Mouse (Mus musculus) heart, adult 2 months (tissue): ENCODE measurements around the gene Cntnap5b. TPM values are rescaled to one million over a fixed set of nuclear protein-coding genes. Genes with fewer than 3 reads are reported as not detected.

ENCODE experiments used
- DNase-seq, 2 experiments: peaks; one replicate each; pipeline ENCODE4 v3.0.0; 2021
- H3K27ac ChIP-seq: fragments of 200-600 bp; 2 replicates; pipeline ENCODE4 v1.8.1; 2022
- H3K27me3 ChIP-seq: fragments of 200-500 bp; 2 replicates; pipeline ENCODE4 v1.6.1; 2012; ENCODE audit warnings: mild to moderate bottlenecking, low read length, inconsistent platforms, mixed read lengths; ENCODE audit not compliant: control insufficient read depth, insufficient read depth
- H3K36me3 ChIP-seq: fragments of 200-500 bp; 2 replicates; pipeline ENCODE4 v1.6.1; 2012; ENCODE audit warnings: low read length, inconsistent platforms; ENCODE audit not compliant: control insufficient read depth, insufficient read depth
- H3K4me1 ChIP-seq: fragments of 200-500 bp; 2 replicates; pipeline ENCODE4 v1.6.1; 2011; ENCODE audit warnings: low read length; ENCODE audit not compliant: control insufficient read depth, insufficient read depth
- H3K4me3 ChIP-seq: fragments of 200-600 bp; 2 replicates; pipeline ENCODE4 v1.8.1; 2022
- H3K79me2 ChIP-seq: fragments of 200-500 bp; replicated peaks from 2 replicates; pipeline ENCODE4 v1.6.1; 2012; ENCODE audit warnings: mild to moderate bottlenecking, inconsistent platforms, low read length, moderate library complexity, mixed read lengths; ENCODE audit not compliant: control insufficient read depth, insufficient read depth
- H3K9ac ChIP-seq: fragments of 200-500 bp; 2 replicates; pipeline ENCODE4 v1.6.1; 2012; ENCODE audit warnings: low read depth, mild to moderate bottlenecking, control low read depth, inconsistent platforms, low read length, mixed read lengths
- CTCF ChIP-seq: fragments of 200-600 bp; IDR thresholded peaks from 2 replicates; pipeline ENCODE4 v1.8.1; 2022; ENCODE audit warnings: antibody characterized with exemption, mild to moderate bottlenecking, moderate library complexity
- EP300 ChIP-seq: fragments of 200-500 bp; IDR thresholded peaks from 2 replicates; pipeline ENCODE4 v1.6.1; 2011; ENCODE audit warnings: low read depth, low read length, control low read depth; ENCODE audit not compliant: insufficient read depth
- POLR2A ChIP-seq: fragments of 200-500 bp; IDR thresholded peaks from 2 replicates; pipeline ENCODE4 v1.6.1; 2011; ENCODE audit warnings: mild to moderate bottlenecking, low read depth, low read length, control low read depth; ENCODE audit not compliant: insufficient read depth
- WGBS: fragments of 180-500 bp; shearing (Covaris S2); methylation state at CpG from one replicate; pipeline ENCODE4 v1.1.7; 2018; 5-methylcytosine and 5-hydroxymethylcytosine counted together
- intact Hi-C: fragments of 180-260 bp; cut with DNase I; formaldehyde crosslinking; loops from one replicate; pipeline ENCODE4 v1.15.1; 2025
- long read RNA-seq: library from polyadenylated mRNA; stranded (forward); transcript quantifications from one replicate; pipeline ENCODE4 v2.0.0, GENCODE M21; 2021
- polyA plus RNA-seq: library from polyadenylated mRNA; depleted of rRNA; stranded (reverse); fragments of >200 nt; gene quantifications from 2 replicates; pipeline ENCODE4 v1.2.3, GENCODE M21; 2012; rRNA removed
- total RNA-seq, 2 experiments: library from RNA; stranded (reverse); gene quantifications; 2 replicates each; pipeline ENCODE4 v1.2.3; 2021

Gene Cntnap5b
- total RNA-seq: under 1 TPM; 0.30 to 0.42 TPM
- polyA plus RNA-seq: not detected in 2 replicates
- long read RNA-seq, partial matches to known transcripts: 0 of 1 reads
- long read RNA-seq, other reads (novel, unspliced or antisense): 1 of 1 reads

- no peak within 1 kb of the TSS for H3K27ac ChIP-seq
- H3K36me3 ChIP-seq: no peaks in the 10 kb centered on the region
- WGBS: 27% methylated on average over 7 of the region's 7 CpGs
- intact Hi-C loops: no loop called here
- TF ChIP-seq EP300 (no peak), POLR2A (no peak), CTCF (no peak)
- no peaks in the 10 kb centered on the region for H3K79me2 ChIP-seq
- no peaks in the 10 kb centered on the region for H3K4me1 ChIP-seq
- no peaks in the 10 kb centered on the region for H3K27me3 ChIP-seq
- DNase-seq: no peak
- H3K4me3 ChIP-seq: no peak within 1 kb of the TSS
- no peak within 1 kb of the TSS for H3K9ac ChIP-seq
These were observed at the start of gene Cntnap5b for GRCm38 (mm10) chr1:99772614-99773013. TSS of gene Cntnap5b (plus strand) at chr1:99772765.

- no peaks in the 10 kb centered on the region for H3K27me3 ChIP-seq
- H3K79me2 ChIP-seq: no peaks in the 10 kb centered on the region
- H3K27ac ChIP-seq: no peak overlapping the region
- H3K4me3 ChIP-seq: no peak overlapping the region
- no peaks in the 10 kb centered on the region for H3K4me1 ChIP-seq
- DNase-seq: no peak
- WGBS: 83% methylated on average over 1 of the region's 1 CpGs
- H3K9ac ChIP-seq: no peak overlapping the region
- H3K36me3 ChIP-seq: no peaks in the 10 kb centered on the region
- TF ChIP-seq POLR2A: no peak
- no peak for TF ChIP-seq CTCF
- TF ChIP-seq EP300: no peak
- intact Hi-C loops: no loop called here
These were observed 12.6 kb upstream of the Cntnap5b start for GRCm38 (mm10) chr1:99759996-99760395.

- no peak for TF ChIP-seq POLR2A
- TF ChIP-seq EP300: no peak
- TF ChIP-seq CTCF: no peak
- Histone ChIP-seq H3K9ac (no peak overlapping the region), H3K4me1 (no peaks in the 10 kb centered on the region), H3K27me3 (no peaks in the 10 kb centered on the region), H3K27ac (no peak overlapping the region), H3K36me3 (no peaks in the 10 kb centered on the region), H3K79me2 (no peaks in the 10 kb centered on the region), H3K4me3 (no peak overlapping the region)
- intact Hi-C loops: no loop called here
- peak in 1 of 2 experiments; percentile 16 for DNase-seq
- 2% methylated on average over 19 of the region's 19 CpGs for WGBS
These were observed 382 bp upstream of the Cntnap5b start for GRCm38 (mm10) chr1:99772183-99772582.

GRCm38 (mm10) chr1:99774144-99774543 lies 1.6 kb downstream of the Cntnap5b start:
- intact Hi-C loops: no loop called here
- no peaks in the 10 kb centered on the region for H3K79me2 ChIP-seq
- H3K27ac ChIP-seq: no peak overlapping the region
- no peak overlapping the region for H3K4me3 ChIP-seq
- H3K4me1 ChIP-seq: no peaks in the 10 kb centered on the region
- no peak for DNase-seq
- TF ChIP-seq EP300 (no peak), CTCF (peak; percentile 50)
- H3K9ac ChIP-seq: no peak overlapping the region
- 2% methylated on average over 4 of the region's 4 CpGs for WGBS
- no peaks in the 10 kb centered on the region for H3K36me3 ChIP-seq
- H3K27me3 ChIP-seq: no peaks in the 10 kb centered on the region

GRCm38 (mm10) chr1:99813334-99814110 lies 41.0 kb downstream of the Cntnap5b start:
- DNase-seq: no peak

GRCm38 (mm10) chr1:99872344-99872743 lies 99.8 kb downstream of the Cntnap5b start:
- Histone ChIP-seq H3K4me3 (no peak overlapping the region), H3K27me3 (no peaks in the 10 kb centered on the region), H3K4me1 (no peaks in the 10 kb centered on the region), H3K27ac (no peak overlapping the region), H3K9ac (no peak overlapping the region), H3K36me3 (no peaks in the 10 kb centered on the region), H3K79me2 (no peaks in the 10 kb centered on the region)
- TF ChIP-seq CTCF (no peak), EP300 (no peak), POLR2A (no peak)
- DNase-seq: no peak
- WGBS: 95% methylated on average over 3 of the region's 3 CpGs
- intact Hi-C loops: no loop called here

More at GRCm38 (mm10) chr1:99813334-99814110, 41.0 kb downstream of the Cntnap5b start:
- H3K9ac ChIP-seq: no peak overlapping the region
- H3K4me3 ChIP-seq: no peak overlapping the region
- H3K27me3 ChIP-seq: no peaks in the 10 kb centered on the region
- TF ChIP-seq EP300: no peak
- no peak for TF ChIP-seq POLR2A
- no peak for TF ChIP-seq CTCF
- H3K36me3 ChIP-seq: no peaks in the 10 kb centered on the region
- intact Hi-C loops: no loop called here
- no peaks in the 10 kb centered on the region for H3K4me1 ChIP-seq
- H3K79me2 ChIP-seq: no peaks in the 10 kb centered on the region
- H3K27ac ChIP-seq: no peak overlapping the region
- 65% methylated on average over 6 of the region's 6 CpGs for WGBS
